ENCODE assay signal across 17 mouse cellular contexts in the genomic region with DNA sequence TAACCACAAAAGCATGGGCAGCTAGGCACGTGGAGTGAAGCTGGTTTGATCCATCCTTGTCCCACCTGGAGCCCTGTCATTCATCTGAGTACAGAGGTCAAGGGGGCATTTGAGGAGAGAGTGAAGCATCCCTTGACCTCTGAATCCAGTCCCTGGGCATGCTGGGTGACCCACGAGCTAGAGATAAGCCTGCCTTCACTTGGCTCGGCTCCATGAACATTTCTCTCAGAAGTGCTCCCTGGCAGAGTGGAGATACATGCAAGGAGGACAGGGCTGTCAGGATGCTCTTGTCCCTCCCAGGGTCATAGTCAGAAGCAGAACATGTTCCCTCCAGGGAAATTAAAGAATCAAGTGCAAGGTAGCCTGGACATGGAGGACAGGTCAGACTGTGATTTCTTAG.
"Had no signal": no experiment of that assay in that cellular context is flagged by ENCODE, and none has a peak within 500 bp of the region (broad histone marks: within the 10 kb centered on the region; RNA-seq: fewer than 3 reads in every experiment).

No protein-coding gene starts in this region.

- DNase-seq: lung, adult 2 months; lung, postnatal 14 days; lung, postnatal 36 days; right cerebral cortex, postnatal 14 days; thymus, adult 2 months; thymus, postnatal 25 days; thymus, postnatal 4 days had no signal

- H3K27ac ChIP-seq: lung, embryonic 15.5 days; macrophage; midbrain, embryonic 13.5 days; midbrain, embryonic 15.5 days; neural tube, embryonic 12.5 days; stomach, embryonic 15.5 days; stomach, postnatal 0 days had no signal

- H3K4me3 ChIP-seq: lung, embryonic 15.5 days; megakaryocyte, embryonic 14.5 days; midbrain, embryonic 13.5 days; midbrain, embryonic 15.5 days; neural tube, embryonic 12.5 days; stomach, embryonic 15.5 days had no signal

- H3K36me3 ChIP-seq: lung, embryonic 15.5 days; midbrain, embryonic 13.5 days; midbrain, embryonic 15.5 days; neural tube, embryonic 12.5 days; stomach, embryonic 15.5 days had no signal

- H3K4me2 ChIP-seq: lung, embryonic 15.5 days; midbrain, embryonic 11.5 days; midbrain, embryonic 13.5 days; midbrain, embryonic 15.5 days; neural tube, embryonic 12.5 days; stomach, embryonic 15.5 days had no signal

- H3K9ac ChIP-seq: lung, embryonic 15.5 days; midbrain, embryonic 13.5 days; midbrain, embryonic 15.5 days; neural tube, embryonic 12.5 days; stomach, embryonic 15.5 days had no signal

- H3K4me1 ChIP-seq: megakaryocyte, embryonic 14.5 days; neural tube, embryonic 12.5 days; stomach, embryonic 15.5 days had no signal

- H3K27me3 ChIP-seq: lung, embryonic 15.5 days; midbrain, embryonic 13.5 days; midbrain, embryonic 15.5 days; neural tube, embryonic 12.5 days; stomach, embryonic 15.5 days had no signal

- ATAC-seq: lung, postnatal 0 days; midbrain, embryonic 13.5 days; midbrain, embryonic 15.5 days had no signal

- H3K9me3 ChIP-seq: lung, embryonic 15.5 days; megakaryocyte, embryonic 14.5 days; midbrain, embryonic 13.5 days; midbrain, embryonic 15.5 days; neural tube, embryonic 12.5 days; stomach, embryonic 15.5 days had no signal
